Mouse (Mus musculus) megakaryocyte, embryonic 14.5 days (primary cell): ENCODE results near the gene Snap25.

Experiments used
- FLI1 ChIP-seq: IDR thresholded peaks from 2 replicates; pipeline ENCODE4 v1.6.1; 2012; ENCODE audit warnings: low read length, inconsistent platforms, mixed read lengths
- GATA1 ChIP-seq: IDR thresholded peaks from 3 replicates; pipeline ENCODE4 v1.6.1; 2012; ENCODE audit warnings: mixed read lengths, low read length, inconsistent platforms, borderline replicate concordance

DNA sequence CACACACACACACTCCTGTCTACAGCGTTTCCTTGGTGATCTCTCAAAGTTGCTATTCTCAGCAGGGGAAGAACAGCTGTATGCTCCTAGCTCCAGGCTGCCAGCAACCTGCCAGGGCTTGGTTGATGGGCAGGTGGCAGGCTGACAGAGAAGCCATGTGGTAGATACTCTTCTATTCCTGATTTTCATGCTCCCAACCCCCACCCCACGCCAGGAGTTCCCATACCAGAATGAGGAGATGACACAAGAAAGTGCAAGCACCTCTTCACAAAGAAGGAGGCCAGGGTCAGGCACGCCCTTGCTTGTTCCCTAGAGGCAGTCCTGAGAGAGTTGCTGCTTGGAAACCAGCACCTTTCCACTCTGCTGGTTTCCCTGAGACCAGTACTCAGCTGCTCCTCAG lies 40.4 kb downstream of the Snap25 start:
- TF ChIP-seq GATA1 (no peak), FLI1 (no peak)
